Mouse (Mus musculus) spleen, adult 18-20 months (tissue): ENCODE results near the gene Spint2.

Experiments used
- DNase-seq, 2 experiments: peaks; one replicate each; pipeline ENCODE4 v3.0.0; 2022; ENCODE audit warnings: mixed read lengths in 2 of 2

Spint2 gene

GRCm38 (mm10) chr7:29281201-29282073, at the start of gene Spint2:
Gene Spint2, minus strand, starts transcription at chr7:29281912.
- DNase-seq = peak; percentile 65 to 78

- no peak for DNase-seq
Measured at GRCm38 (mm10) chr7:29328984-29329383, 47.3 kb upstream of the Spint2 start.

GRCm38 (mm10) chr7:29327087-29327486, 45.4 kb upstream of the Spint2 start:
- DNase-seq = no peak

- DNase-seq = no peak
Measured at GRCm38 (mm10) chr7:29319337-29320307, 37.9 kb upstream of the Spint2 start.

GRCm38 (mm10) chr7:29318115-29318911, 36.6 kb upstream of the Spint2 start:
- no peak for DNase-seq

- no peak for DNase-seq
Measured at GRCm38 (mm10) chr7:29317558-29317957, 35.8 kb upstream of the Spint2 start.

- no peak for DNase-seq
Measured at GRCm38 (mm10) chr7:29316976-29317375, 35.3 kb upstream of the Spint2 start.

GRCm38 (mm10) chr7:29316137-29316734, 34.5 kb upstream of the Spint2 start:
- DNase-seq = no peak

GRCm38 (mm10) chr7:29314844-29315628, 33.3 kb upstream of the Spint2 start:
- no peak for DNase-seq

- DNase-seq = no peak
Measured at GRCm38 (mm10) chr7:29313572-29314261, 32.0 kb upstream of the Spint2 start.

- no peak for DNase-seq
Measured at GRCm38 (mm10) chr7:29313051-29313450, 31.3 kb upstream of the Spint2 start.

- DNase-seq = no peak
Measured at GRCm38 (mm10) chr7:29309749-29310148, 28.0 kb upstream of the Spint2 start.

- no peak for DNase-seq
Measured at GRCm38 (mm10) chr7:29309221-29309721, 27.6 kb upstream of the Spint2 start.

- peak; percentile 54 to 64 for DNase-seq
Measured at GRCm38 (mm10) chr7:29307350-29308104, 25.8 kb upstream of the Spint2 start.

GRCm38 (mm10) chr7:29306619-29307018, 24.9 kb upstream of the Spint2 start:
- DNase-seq = no peak

GRCm38 (mm10) chr7:29306108-29306507, 24.4 kb upstream of the Spint2 start:
- DNase-seq = no peak

- no peak for DNase-seq
Measured at GRCm38 (mm10) chr7:29305263-29305988, 23.7 kb upstream of the Spint2 start.

- DNase-seq = no peak
Measured at GRCm38 (mm10) chr7:29304463-29305262, 23.0 kb upstream of the Spint2 start.
